Mouse (Mus musculus) brain, embryonic 14.5 days (tissue): ENCODE results near the gene Commd8.

Experiments used
- CTCF ChIP-seq: fragments of 200-500 bp; IDR thresholded peaks from 2 replicates; pipeline ENCODE4 v1.5.1; 2012; ENCODE audit warnings: inconsistent platforms, mild to moderate bottlenecking, moderate library complexity, borderline replicate concordance; ENCODE audit not compliant: insufficient read depth, insufficient read length; ENCODE audit errors: extremely low read depth
- POLR2A ChIP-seq: fragments of 200-500 bp; IDR thresholded peaks from 2 replicates; pipeline ENCODE4 v1.6.1; 2012; ENCODE audit warnings: mild to moderate bottlenecking, inconsistent platforms, borderline replicate concordance; ENCODE audit not compliant: poor library complexity, insufficient read depth, insufficient read length, severe bottlenecking; ENCODE audit errors: extremely low read depth

GRCm38 (mm10) chr5:72203734-72204073, 35.7 kb upstream of the Commd8 start:
- TF ChIP-seq POLR2A (no peak), CTCF (no peak)
